Mouse (Mus musculus) heart, adult 2 months (tissue): ENCODE measurements around the gene Gtf2f2. TPM values are rescaled to one million over a fixed set of nuclear protein-coding genes. Genes with fewer than 3 reads are reported as not detected.

Experiments
- DNase-seq, 2 experiments: peaks; one replicate each; pipeline ENCODE4 v3.0.0; 2021
- H3K27ac ChIP-seq: fragments of 200-600 bp; 2 replicates; pipeline ENCODE4 v1.8.1; 2022
- H3K27me3 ChIP-seq: fragments of 200-500 bp; 2 replicates; pipeline ENCODE4 v1.6.1; 2012; ENCODE audit warnings: mild to moderate bottlenecking, low read length, inconsistent platforms, mixed read lengths; ENCODE audit not compliant: control insufficient read depth, insufficient read depth
- H3K36me3 ChIP-seq: fragments of 200-500 bp; 2 replicates; pipeline ENCODE4 v1.6.1; 2012; ENCODE audit warnings: low read length, inconsistent platforms; ENCODE audit not compliant: control insufficient read depth, insufficient read depth
- H3K4me1 ChIP-seq: fragments of 200-500 bp; 2 replicates; pipeline ENCODE4 v1.6.1; 2011; ENCODE audit warnings: low read length; ENCODE audit not compliant: control insufficient read depth, insufficient read depth
- H3K4me3 ChIP-seq: fragments of 200-600 bp; 2 replicates; pipeline ENCODE4 v1.8.1; 2022
- H3K79me2 ChIP-seq: fragments of 200-500 bp; replicated peaks from 2 replicates; pipeline ENCODE4 v1.6.1; 2012; ENCODE audit warnings: mild to moderate bottlenecking, inconsistent platforms, low read length, moderate library complexity, mixed read lengths; ENCODE audit not compliant: control insufficient read depth, insufficient read depth
- H3K9ac ChIP-seq: fragments of 200-500 bp; 2 replicates; pipeline ENCODE4 v1.6.1; 2012; ENCODE audit warnings: low read depth, mild to moderate bottlenecking, control low read depth, inconsistent platforms, low read length, mixed read lengths
- CTCF ChIP-seq: fragments of 200-600 bp; IDR thresholded peaks from 2 replicates; pipeline ENCODE4 v1.8.1; 2022; ENCODE audit warnings: antibody characterized with exemption, mild to moderate bottlenecking, moderate library complexity
- EP300 ChIP-seq: fragments of 200-500 bp; IDR thresholded peaks from 2 replicates; pipeline ENCODE4 v1.6.1; 2011; ENCODE audit warnings: low read depth, low read length, control low read depth; ENCODE audit not compliant: insufficient read depth
- POLR2A ChIP-seq: fragments of 200-500 bp; IDR thresholded peaks from 2 replicates; pipeline ENCODE4 v1.6.1; 2011; ENCODE audit warnings: mild to moderate bottlenecking, low read depth, low read length, control low read depth; ENCODE audit not compliant: insufficient read depth
- WGBS: fragments of 180-500 bp; shearing (Covaris S2); methylation state at CpG from one replicate; pipeline ENCODE4 v1.1.7; 2018; 5-methylcytosine and 5-hydroxymethylcytosine counted together
- intact Hi-C: fragments of 180-260 bp; cut with DNase I; formaldehyde crosslinking; loops from one replicate; pipeline ENCODE4 v1.15.1; 2025
- polyA plus RNA-seq: library from polyadenylated mRNA; depleted of rRNA; stranded (reverse); fragments of >200 nt; gene quantifications from 2 replicates; pipeline ENCODE4 v1.2.3, GENCODE M21; 2012
- total RNA-seq, 2 experiments: library from RNA; stranded (reverse); gene quantifications; 2 replicates each; pipeline ENCODE4 v1.2.3; 2021

Gtf2f2 gene
- total and polyA plus RNA-seq, 3 experiments = 2.6 to 12.3 (median 10.2) TPM

DNA sequence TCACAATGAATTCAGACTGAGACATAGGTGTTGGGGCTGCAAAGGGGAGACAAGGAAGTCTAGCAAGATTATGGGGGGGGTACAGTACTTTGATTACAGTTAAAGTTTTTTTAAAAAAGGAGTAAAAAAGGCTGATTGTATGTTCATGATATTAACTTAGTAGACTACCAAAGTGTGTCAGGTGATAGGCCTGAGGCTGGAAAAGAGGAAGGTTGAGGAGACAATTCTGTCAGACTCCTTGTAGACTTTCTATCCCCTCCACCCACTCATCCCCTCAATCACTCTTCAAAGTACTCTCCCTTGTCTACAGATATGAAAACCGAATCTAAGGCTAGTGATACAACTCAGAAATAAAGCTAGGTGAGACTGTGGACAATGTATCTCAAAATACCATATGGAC, 2.5 kb downstream of the Gtf2f2 start:
- 89% methylated on average over 1 of the region's 1 CpGs for WGBS
- Histone ChIP-seq H3K36me3 (no peaks in the 10 kb centered on the region), H3K4me3 (no peak overlapping the region), H3K27me3 (no peaks in the 10 kb centered on the region), H3K79me2 (peaks cover 4% of the 10 kb centered on the region), H3K4me1 (no peaks in the 10 kb centered on the region), H3K27ac (no peak overlapping the region), H3K9ac (no peak overlapping the region)
- no peak for DNase-seq
- TF ChIP-seq CTCF = no peak
- TF ChIP-seq EP300 = no peak
- TF ChIP-seq POLR2A = no peak
- intact Hi-C loops = no loop called here

- Histone ChIP-seq H3K4me1 (no peaks in the 10 kb centered on the region), H3K27me3 (no peaks in the 10 kb centered on the region), H3K4me3 (no peak overlapping the region), H3K9ac (no peak overlapping the region), H3K36me3 (no peaks in the 10 kb centered on the region), H3K27ac (no peak overlapping the region), H3K79me2 (peaks cover 2% of the 10 kb centered on the region; the same call in 1 of the 2 replicates)
- WGBS = 96% methylated on average over 4 of the region's 4 CpGs
- no peak for DNase-seq
- intact Hi-C loops = no loop called here
- no peak for TF ChIP-seq CTCF
- no peak for TF ChIP-seq EP300
- no peak for TF ChIP-seq POLR2A
These were observed 5.7 kb downstream of the Gtf2f2 start for GRCm38 (mm10) chr14:76005011-76005410.

DNA sequence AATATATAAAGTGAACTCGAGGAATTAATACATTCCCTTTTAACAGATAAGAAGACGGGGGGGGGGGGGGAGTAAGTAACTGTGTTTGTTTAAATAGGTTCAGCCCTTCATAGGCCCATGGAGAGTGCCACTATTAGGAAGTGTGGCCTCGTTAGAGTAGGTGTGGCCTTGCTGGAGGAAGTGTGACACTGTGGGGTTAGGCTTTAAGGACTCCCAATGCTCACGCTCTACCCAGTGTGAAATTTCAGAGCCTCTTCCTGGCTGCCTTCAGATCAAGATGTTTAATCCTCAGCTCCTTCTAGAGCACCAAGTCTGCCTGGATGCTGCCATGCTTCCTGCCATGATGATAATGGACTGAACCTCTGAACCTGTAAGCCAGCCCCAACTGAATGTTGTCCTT, 8.9 kb downstream of the Gtf2f2 start:
- TF ChIP-seq POLR2A (no peak), CTCF (no peak), EP300 (no peak)
- no peaks in the 10 kb centered on the region for H3K36me3 ChIP-seq
- H3K4me1 ChIP-seq = no peaks in the 10 kb centered on the region
- intact Hi-C loops = no loop called here
- peaks cover 2% of the 10 kb centered on the region; the same call in 1 of the 2 replicates for H3K79me2 ChIP-seq
- H3K27ac ChIP-seq = no peak overlapping the region
- no peak overlapping the region for H3K9ac ChIP-seq
- DNase-seq = no peak
- no peak overlapping the region for H3K4me3 ChIP-seq
- WGBS = 55% methylated on average over 4 of the region's 4 CpGs
- no peaks in the 10 kb centered on the region for H3K27me3 ChIP-seq

- Histone ChIP-seq H3K9ac (no peak overlapping the region), H3K4me3 (no peak overlapping the region), H3K27ac (no peak overlapping the region), H3K27me3 (no peaks in the 10 kb centered on the region), H3K36me3 (no peaks in the 10 kb centered on the region), H3K79me2 (peaks cover 3% of the 10 kb centered on the region), H3K4me1 (no peaks in the 10 kb centered on the region)
- TF ChIP-seq POLR2A (no peak), EP300 (no peak), CTCF (no peak)
- intact Hi-C loops = no loop called here
- 35% methylated on average over 1 of the region's 1 CpGs for WGBS
- DNase-seq = no peak
These were observed 12.6 kb downstream of the Gtf2f2 start for GRCm38 (mm10) chr14:75998082-75998481.

GRCm38 (mm10) chr14:75992371-75992770, 18.3 kb downstream of the Gtf2f2 start:
- Histone ChIP-seq H3K27ac (no peak overlapping the region), H3K79me2 (peaks cover 3% of the 10 kb centered on the region), H3K36me3 (no peaks in the 10 kb centered on the region), H3K4me1 (no peaks in the 10 kb centered on the region), H3K27me3 (no peaks in the 10 kb centered on the region), H3K9ac (no peak overlapping the region), H3K4me3 (no peak overlapping the region)
- TF ChIP-seq POLR2A (no peak), CTCF (no peak), EP300 (no peak)
- no peak for DNase-seq
- WGBS = 85% methylated on average over 4 of the region's 4 CpGs
- intact Hi-C loops = no loop called here

GRCm38 (mm10) chr14:75990936-75991335, 19.7 kb downstream of the Gtf2f2 start:
- TF ChIP-seq POLR2A (no peak), CTCF (no peak), EP300 (no peak)
- WGBS = 97% methylated on average over 6 of the region's 6 CpGs

GRCm38 (mm10) chr14:75989168-75989567, 21.5 kb downstream of the Gtf2f2 start:
- Histone ChIP-seq H3K27me3 (no peaks in the 10 kb centered on the region), H3K9ac (no peak overlapping the region), H3K4me3 (no peak overlapping the region), H3K36me3 (no peaks in the 10 kb centered on the region), H3K4me1 (no peaks in the 10 kb centered on the region), H3K27ac (no peak overlapping the region), H3K79me2 (no peaks in the 10 kb centered on the region)
- intact Hi-C loops = no loop called here
- WGBS = 82% methylated on average over 1 of the region's 1 CpGs
- no peak for DNase-seq
- TF ChIP-seq CTCF (no peak), EP300 (no peak), POLR2A (no peak)

More at GRCm38 (mm10) chr14:75990936-75991335, 19.7 kb downstream of the Gtf2f2 start:
- H3K79me2 ChIP-seq = peaks cover 2% of the 10 kb centered on the region; the same call in 1 of the 2 replicates
- no peak for DNase-seq
- H3K27me3 ChIP-seq = no peaks in the 10 kb centered on the region
- no peaks in the 10 kb centered on the region for H3K36me3 ChIP-seq
- no peak overlapping the region for H3K4me3 ChIP-seq
- no peak overlapping the region for H3K9ac ChIP-seq
- intact Hi-C loops = no loop called here
- no peaks in the 10 kb centered on the region for H3K4me1 ChIP-seq
- no peak overlapping the region for H3K27ac ChIP-seq
